Mouse (Mus musculus): Measurements from ENCODE around the gene Pigl.

Pigl gene

DNA sequence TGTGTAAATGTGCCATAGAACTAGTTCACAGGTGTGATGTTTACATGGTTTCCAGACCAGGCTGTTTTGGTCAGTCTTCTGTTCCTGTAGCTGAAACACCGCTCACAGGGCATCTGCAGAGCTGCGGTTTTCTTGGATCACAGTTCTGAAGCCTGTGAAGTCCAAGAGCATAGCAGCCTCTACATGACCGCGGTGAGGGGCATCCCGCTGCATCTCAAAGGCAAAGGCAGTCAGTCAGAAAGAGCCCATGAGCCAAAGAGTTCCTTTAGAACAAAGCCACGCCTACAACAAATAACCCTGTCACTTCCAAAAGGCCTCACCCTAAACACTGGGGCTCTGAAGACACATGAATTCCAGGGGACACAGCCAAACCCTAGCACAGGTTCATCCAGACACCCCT, 55.1 kb downstream of the Pigl start:
- DNase-seq (ENCODE audit: low spot score), result no peak

DNA sequence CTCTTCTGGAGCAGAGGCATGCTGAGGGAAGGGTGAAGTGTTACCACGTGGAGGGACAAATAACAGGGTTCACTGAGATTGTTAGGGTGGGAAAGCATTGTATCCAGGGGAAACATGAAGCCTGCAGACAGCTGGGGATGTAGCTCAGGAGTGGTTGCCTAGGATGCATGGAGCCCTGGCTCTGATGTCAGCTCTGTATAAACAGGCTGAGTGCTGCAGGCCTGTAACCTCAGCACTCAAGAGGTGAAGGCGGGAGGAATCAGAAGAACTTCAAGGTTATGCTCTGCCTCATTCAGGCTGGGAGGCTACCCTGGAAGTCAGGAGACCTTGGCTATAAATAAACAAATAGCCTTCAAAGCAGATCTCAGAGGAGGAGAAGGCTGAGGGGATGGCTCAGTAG, 60.7 kb downstream of the Pigl start:
- peak; percentile 15 for DNase-seq (ENCODE audit: low spot score)

DNA sequence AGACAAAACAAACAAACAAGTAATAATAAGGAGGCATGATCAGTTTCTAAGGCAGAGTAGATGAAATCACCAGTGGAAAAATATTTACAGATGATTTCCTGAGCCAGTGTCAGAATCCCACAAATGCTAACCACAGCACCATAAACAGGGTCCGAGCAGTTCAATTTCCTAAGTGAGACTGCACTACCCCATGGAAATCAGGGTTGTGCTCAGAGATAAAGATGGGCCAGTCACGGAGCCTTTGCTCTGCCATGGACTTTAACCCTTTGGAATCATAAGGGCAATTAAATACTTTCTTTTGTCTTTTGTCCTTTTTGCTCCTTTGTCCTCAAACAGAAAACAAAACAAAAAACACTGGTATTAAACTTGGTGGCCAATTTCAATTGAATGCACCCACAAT, 64.0 kb downstream of the Pigl start:
- no peak for DNase-seq (ENCODE audit: low spot score)

DNA sequence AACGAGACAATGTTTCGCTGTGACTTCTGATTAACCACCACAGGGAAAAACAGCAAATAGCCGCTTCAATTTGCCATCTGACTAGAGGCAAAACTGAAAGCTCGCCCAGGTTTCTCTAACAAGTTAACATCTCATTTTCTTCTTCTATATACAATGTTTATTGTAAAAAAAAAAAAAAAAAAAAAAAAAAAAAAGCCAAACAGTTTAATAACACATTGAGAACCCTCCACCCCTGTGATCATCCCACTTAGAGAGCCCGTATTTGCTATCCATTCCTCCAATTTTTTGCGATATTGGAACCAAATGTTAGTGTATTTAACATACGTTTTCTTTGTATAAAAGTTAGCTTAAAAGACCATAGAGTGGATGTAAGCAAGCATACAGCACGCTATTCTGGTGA, 78.8 kb downstream of the Pigl start:
- DNase-seq (ENCODE audit: low spot score), result no peak

DNA sequence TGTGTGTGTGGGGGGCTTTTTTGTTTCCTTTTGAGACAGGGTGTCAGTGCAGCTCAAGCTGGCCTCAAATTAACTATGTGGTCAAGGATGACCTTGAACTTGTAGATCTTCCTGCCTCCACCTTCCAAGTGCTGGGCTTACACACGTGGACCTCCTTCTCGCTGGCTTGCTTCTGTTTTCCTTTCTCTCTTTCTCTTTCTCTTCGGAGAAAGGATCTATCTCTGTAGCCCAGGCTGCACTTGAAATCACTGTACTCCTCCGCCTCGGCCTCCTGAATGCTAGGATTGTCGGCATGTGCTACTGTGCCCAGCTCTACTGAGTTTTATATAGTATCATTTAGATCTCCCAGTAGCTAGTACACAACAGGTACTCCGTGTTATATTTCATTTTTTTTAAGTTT, 79.3 kb downstream of the Pigl start:
- DNase-seq (ENCODE audit: low spot score), result peak; percentile 30

DNA sequence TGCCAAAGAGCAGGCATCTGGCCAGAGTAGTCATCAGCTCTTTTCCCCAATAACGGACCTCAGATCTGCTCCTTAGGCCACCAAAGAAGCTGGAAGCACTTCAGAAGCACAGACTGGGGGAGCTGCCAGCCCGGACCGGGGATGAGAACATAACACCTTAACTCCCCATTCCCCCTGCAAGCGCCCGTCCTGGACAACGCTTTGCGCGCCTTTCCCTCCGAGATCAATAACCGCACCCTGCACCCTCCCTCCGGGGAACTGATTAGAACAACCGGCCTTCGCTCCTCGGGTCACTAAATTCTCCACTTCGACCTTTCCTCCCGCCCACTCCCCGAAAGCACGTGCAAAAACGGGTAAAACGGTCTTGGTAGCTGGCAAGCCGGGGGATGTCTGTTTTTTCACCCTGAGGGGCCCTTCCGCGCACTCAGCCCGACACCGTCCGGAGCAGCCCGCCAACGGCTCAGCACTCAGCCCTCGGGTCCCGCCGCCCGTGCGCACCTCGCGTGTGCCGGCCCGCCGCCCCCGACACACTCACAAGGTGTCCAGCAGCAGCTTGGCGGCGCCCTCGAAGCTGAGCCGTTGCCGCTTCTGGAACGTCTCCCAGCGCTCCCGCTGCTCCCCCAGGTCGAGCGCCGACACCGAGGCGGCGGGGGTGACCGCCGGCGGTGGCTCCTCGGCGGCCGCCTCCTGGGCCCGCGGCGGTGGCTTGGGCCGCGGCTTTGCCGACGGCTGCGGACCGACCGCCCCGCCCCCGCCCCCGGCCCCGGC, 80.2 kb downstream of the Pigl start:
- peak; percentile 64 for DNase-seq (ENCODE audit: low spot score)

DNA sequence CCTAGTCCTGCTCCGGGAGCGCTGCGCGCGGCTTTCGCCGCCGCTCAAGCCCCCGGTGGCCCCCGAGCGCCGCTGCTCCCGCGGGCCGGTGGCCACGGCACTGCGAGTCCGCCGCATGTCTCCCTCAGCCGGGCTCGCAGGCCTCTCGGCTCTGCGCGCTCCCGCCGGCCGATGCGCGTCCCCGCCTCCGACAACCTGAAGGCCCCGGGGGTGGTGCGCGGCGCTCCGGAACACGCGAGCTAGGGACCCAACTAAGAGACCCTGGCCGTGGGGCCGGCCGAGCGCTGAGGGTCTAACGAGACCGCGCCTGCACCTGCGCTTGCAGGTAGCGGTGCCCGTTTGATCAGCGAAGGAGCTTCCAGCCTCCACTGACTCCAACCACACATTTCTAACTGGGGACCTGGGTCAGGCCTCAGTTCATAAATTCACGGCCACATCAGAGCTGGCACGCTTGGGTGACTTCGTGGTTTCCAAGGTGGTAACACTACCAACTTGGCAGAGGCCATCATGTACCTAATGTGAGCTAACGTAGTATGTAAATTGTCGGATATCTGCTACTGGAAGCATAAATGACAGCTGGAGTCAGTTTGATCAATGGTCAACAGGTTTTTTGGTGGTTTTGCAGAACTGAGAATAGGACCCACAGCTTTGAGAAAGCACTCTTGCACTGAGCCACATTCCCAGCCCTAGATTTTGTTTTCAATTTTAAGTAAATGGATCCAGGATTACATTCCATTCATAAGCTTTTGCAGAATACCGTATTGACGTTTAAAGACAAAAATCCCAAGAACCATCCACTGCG, 81.0 kb downstream of the Pigl start, which contains the start of gene Cenpv:
Gene Cenpv (minus strand): TSS at position 173 of the 802 bp plus-strand sequence.
- peak; percentile 80 for DNase-seq (ENCODE audit: low spot score)

DNA sequence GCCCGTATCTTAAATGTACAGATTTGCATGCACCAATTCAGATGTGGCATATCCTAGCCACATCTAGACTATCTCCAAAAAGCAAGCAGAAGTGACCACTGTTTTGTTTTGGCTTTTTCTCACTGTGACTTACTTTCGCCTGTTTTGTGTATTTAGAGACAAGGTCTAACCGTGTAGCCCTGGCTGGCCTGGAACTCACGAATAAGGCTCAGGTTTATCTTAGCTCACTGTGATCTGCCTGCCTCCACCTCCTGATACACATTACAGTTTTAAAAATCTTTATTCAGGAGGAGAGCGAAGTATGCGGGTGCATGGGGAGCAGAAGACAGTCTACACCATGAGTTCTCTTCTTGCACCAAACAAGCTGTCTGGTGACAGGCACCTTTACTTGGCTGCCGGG, 81.9 kb downstream of the Pigl start:
- DNase-seq (ENCODE audit: low spot score), result no peak

DNA sequence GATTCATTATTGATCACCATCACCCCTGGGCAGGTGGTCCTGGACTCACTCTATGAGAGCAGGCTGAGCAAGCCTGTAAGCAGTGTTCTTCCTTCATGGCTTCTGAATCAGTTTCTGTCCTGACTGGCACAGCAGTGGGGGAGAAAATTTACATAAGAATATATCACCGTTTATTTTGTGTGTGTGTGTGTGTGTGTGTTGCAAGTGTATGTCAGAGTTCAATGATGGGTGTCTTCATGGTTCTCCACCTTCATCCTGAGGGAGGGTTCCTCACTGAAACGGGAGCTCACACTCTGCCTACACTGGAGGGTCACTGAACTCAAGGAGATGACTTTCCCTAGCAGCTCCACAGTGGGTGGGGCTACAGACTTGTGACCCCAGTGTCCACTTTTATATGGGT, 82.7 kb downstream of the Pigl start:
- no peak for DNase-seq (ENCODE audit: low spot score)

DNA sequence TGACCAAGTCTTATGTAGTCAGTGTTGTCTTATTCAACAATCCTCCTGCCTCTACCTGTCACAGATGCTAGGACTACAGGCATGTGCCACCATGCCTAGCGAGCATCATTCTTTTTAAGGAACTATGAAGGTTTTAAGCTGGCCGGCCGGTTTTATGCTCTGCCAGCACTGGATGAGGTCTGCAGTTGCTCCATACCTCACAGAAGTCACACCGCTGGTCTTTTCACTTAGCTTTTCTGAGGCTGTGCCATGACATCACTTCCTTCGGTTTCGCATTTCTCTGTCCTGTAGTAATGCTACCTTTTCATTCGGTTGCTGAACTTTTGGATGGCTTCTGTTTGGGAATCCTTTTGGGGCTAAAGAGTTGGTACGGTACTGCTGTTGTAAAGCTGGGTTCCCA, 83.3 kb downstream of the Pigl start:
- DNase-seq (ENCODE audit: low spot score), result no peak

DNA sequence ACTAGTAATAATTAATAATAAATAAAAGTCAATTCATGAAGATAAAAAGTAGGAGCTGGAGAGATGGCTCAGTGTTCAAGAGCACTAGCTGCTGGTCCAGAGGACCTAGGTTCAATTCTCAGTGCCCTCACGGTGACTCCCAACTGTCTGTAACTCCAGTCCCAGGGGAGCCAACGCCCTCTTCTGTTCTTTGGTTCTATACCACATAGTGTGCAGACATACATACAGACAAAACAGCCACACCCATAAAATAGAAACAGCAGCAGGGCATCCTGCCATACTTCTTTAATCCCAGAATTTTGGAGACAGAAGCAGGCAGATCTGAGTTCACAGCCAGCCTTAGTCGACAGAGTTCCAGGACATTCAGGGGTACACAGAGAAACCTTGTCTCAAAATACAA, 85.7 kb downstream of the Pigl start:
- no peak for DNase-seq (ENCODE audit: low spot score)

DNA sequence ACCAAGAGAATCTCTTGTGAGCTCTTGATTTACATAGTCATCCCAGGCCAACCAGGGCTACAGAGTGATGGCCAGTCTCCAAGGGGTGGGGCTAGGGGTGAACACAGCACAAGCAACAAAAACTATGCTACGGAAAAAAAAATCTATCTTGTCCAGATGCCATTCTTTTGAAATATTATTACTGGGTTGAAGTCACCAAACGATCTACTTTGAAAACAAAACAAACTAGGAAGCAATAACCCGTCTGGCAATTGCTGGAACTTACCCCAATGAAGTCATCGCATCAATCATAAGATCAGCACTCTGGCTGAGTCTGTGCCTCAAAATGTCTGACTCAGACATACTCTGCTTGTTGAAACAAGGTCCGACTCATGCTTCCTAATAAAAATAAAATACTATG, 91.5 kb downstream of the Pigl start:
- DNase-seq (ENCODE audit: low spot score), result peak; percentile 40

DNA sequence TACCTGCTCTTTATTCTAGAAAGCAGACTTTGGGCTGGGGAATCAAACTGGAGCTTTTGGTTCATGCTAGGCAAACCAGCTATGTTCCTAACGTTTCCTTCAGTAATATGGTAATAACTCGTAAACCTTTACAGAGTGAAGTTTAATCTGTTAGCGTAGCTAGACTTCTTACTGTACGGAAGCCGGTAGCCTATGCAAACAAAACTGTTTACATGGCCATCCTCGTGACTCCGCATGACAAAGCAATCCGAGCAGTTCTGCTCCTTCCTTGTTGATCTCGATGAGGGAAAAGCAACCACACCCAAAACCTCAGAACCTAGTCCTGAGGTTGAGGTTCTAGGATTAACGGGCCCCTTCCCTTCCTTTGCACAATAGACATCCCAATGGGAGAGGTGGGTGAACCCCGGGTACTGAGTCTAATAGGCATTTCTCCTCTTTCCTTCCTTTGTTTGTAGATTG, 92.0 kb downstream of the Pigl start:
- DNase-seq (ENCODE audit: low spot score), result peak; percentile 53

DNA sequence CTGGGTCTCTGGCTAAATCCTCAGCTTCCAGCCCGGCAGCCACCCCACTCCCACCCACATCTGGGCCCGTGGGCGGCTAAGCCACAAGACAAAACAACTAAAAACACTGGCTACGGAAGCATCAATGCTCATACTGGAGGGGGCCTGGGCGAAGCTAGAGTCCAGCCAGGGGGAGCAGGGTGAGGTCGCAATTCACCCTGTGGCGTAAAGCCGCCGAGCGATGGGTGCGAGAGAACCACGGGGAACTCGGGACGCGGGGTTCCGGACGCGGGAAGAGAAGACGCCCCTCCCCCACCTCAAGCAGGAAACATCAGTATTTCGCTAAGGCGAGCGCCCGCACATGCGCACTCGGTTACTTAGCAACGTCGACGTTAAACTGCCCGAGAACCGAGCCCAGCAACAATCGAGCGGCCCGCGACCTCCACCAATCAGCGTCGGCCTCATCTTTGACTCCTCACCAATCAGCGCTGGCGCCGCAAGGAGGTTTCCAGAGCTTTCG, 92.5 kb downstream of the Pigl start, which contains the start of gene Ubb:
Gene Ubb (plus strand): TSS at position 445 of the 499 bp plus-strand sequence.
- DNase-seq (ENCODE audit: low spot score), result peak; percentile 100

DNA sequence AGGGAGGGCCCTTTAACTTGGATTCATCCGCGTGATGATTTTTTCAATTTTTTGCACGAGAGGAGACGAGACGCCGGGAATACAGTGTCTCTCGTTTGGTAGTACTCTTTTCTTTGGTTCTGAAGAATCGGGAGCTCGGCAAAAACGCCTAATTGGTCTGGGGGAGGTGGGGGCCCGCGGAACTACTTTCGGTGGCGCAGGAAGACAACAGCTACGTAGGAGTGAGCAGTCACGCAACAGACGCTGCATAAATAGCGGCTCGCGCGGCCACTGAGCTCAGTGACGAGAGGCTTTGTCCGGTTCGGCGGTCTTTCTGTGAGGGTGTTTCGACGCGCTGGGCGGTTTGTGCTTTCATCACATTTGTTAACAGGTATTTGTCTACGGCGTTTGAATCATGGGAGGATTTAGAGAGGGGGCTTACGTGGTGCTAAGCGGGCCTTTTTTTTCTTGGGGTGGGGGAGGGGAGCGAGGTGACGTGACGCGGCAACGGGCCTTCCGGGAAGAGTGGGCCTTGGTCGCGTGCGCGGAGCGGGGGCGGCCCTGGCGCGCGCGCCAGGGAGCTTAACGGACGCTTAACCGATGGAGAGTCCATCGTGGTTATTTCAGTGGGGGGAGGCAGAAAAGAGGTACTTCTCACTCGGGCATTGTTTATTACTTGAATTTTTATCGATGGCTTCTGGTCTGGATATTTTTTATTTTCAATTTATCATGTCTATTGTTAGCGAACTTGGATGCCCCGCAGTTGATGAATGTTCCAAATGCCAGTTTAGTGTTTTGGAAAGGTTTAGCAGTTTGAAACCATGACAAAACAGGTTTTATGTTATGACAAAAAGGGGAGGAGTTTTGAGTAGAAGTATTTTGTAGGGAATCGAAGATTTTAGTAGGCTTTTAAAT, 93.2 kb downstream of the Pigl start:
- peak; percentile 96 for DNase-seq (ENCODE audit: low spot score)

DNA sequence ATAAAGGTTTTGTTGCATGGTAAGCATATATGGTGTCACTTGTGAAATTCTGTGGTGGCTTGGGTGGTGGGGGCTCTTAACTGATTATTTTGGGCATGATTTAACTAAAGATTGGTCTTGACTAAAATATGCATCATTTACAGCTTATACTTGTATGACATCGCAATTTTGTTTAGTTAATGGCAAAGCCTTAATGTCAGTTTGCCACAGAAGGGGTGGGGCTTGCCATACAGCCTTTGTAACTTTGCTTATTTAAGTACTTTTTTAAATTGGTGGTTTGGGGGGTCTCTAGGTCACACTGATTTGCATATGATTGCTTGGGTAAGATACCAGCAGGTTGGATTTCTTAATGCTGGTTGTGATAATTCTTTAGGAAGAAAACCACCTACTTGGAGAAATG, 94.9 kb downstream of the Pigl start:
- DNase-seq (ENCODE audit: low spot score), result no peak

DNA sequence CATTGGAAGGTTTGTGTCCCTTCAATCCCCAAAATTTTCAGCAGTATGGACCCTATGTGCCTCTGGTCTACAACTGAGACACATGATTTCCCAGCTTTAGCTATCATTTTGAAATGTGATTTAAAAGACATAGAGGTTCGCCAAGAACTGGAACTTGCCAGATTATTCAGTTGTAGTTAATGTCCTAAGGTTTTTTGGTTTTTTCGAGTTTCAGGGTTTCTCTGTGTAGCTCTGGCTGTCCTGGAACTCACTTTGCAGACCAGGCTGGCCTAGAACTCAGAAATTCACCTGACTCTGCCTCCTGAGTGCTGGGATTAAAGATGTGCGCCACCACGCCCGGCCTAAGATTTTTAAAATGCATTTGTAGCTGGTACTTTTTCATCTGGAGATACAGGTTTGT, 95.4 kb downstream of the Pigl start:
- no peak for DNase-seq (ENCODE audit: low spot score)

DNA sequence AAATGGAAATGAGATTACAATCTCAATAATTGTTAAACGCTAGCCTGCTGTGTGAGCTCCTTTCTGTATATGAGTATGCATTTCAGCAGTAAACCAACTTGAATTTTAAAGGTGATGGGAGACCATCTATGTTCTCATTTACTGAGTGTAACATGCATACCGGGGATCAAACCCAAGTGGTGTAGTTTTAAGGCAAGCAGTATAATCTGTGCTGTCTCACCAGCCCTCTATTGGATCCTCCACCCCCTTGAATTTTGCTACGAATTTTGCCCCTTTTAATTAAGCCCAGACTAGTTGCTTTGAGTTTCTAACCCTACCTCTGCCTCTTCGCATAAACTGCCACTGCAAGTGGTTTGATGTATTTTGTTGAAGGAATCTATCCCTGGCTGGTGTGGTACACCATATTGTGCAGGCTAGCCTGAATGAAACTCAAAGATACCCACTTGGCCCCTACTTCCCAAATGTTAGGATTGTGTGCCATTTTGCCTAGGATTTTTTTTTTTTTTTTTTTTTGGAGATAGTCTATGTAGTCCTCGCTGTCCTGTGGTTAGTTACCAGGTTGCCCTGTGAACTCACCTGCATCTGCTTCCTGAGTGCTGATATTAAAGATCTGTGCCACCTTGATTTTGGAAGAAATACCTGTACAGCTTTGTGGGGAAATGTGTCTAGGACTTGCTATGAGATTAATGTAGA, 96.0 kb downstream of the Pigl start:
- DNase-seq (ENCODE audit: low spot score), result peak; percentile 16

DNA sequence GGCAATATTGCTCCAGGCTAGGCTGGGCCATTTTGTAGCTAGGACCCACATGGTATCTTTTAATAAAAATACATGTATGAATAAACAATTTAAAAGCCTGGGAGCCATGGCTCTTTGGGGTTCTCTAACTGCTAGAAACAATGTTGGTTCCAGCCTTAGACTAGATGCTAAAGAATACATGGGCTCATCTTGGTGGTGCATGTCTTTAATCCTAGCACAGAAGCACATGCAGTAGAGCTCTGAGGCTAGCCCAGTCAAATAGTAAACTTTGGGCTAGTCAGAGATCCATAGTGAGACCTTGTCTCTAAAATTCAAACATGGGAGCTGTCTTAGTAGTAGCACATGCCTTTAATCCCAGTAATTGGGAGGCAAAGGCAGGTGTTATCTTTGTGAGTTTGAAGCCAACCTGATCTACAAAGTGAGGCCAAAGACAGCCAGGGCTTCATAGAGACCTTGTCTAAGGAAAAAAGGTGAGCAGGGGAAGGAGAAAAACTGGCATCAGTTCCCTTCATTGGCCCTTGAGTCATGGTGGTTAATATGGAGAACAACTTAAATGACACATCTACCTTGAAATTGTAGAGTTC, 96.8 kb downstream of the Pigl start:
- peak; percentile 19 for DNase-seq (ENCODE audit: low spot score)

DNA sequence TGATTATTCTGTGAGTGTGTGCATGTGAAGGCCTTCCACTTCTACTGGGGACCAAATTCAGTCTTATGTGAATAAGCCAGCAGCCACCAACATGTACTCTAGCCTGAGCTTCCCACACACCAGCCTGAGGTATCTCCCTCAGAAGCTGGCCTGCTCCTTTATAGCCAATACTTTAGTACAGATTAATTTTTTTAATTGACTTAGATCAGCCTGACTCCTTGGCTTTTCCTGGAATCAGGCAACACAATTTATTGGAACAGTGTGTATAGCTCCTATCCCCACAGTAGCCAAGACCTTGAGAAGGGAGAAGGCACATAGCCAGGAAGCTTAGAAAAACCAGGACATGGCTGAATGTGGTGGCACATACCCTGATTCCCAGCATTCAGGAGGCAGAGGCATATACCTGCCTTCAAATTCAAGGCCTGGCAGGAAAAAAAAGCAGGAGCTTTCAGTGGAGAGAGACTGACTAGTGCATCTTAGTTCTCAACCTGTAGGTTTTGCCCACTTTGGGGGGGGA, 97.7 kb downstream of the Pigl start:
- DNase-seq (ENCODE audit: low spot score), result peak; percentile 20

DNA sequence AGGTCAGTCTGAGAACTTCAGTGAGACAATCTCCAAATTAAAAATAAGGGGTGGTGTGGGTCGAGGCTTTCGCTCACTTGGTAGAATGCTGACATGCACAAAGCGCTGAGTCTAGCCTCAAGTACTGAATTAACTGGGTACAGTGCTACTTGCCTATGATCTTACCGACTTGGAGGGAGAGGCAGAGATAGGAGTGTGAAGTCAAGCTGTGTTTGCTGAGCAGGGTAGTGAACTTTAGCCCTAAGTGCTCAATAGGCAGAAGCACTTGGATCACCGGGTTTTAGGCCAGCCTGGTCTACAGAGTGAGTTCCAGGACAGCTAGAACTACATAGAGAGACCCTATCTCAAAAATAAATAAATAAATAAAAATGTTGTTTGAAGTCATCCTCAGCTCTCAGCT, 98.9 kb downstream of the Pigl start:
- DNase-seq (ENCODE audit: low spot score), result peak; percentile 16
